Mouse (Mus musculus): Measurements from ENCODE around the gene Syt12. TPM values are rescaled to one million over a fixed set of nuclear protein-coding genes. Genes with fewer than 3 reads are reported as not detected.

Syt12 gene
- 20.5 TPM in 2 replicates for polyA plus RNA-seq (2012; rRNA removed)

- DNase-seq (ENCODE audit: extremely low spot score in 1 of 2, low spot score in 1 of 2), result peak in 1 of 2 experiments; percentile 75
These were observed at the start of gene Syt12 for GRCm38 (mm10) chr19:4477345-4478189. Syt12 (minus strand) TSS chr19:4477447.

- DNase-seq (ENCODE audit: extremely low spot score in 1 of 2, low spot score in 1 of 2), result no peak
These were observed 44.3 kb upstream of the Syt12 start for GRCm38 (mm10) chr19:4521426-4522050.

- no peak for DNase-seq (ENCODE audit: extremely low spot score in 1 of 2, low spot score in 1 of 2)
These were observed 40.2 kb upstream of the Syt12 start for GRCm38 (mm10) chr19:4517483-4517882.

- DNase-seq (ENCODE audit: extremely low spot score in 1 of 2, low spot score in 1 of 2), result no peak
These were observed 39.0 kb upstream of the Syt12 start for GRCm38 (mm10) chr19:4516288-4516687.

- DNase-seq (ENCODE audit: extremely low spot score in 1 of 2, low spot score in 1 of 2), result no peak
These were observed 38.5 kb upstream of the Syt12 start for GRCm38 (mm10) chr19:4515746-4516145.

- DNase-seq (ENCODE audit: extremely low spot score in 1 of 2, low spot score in 1 of 2), result no peak
These were observed 36.1 kb upstream of the Syt12 start for GRCm38 (mm10) chr19:4513236-4513858.

- DNase-seq (ENCODE audit: extremely low spot score in 1 of 2, low spot score in 1 of 2), result no peak
These were observed 34.0 kb upstream of the Syt12 start for GRCm38 (mm10) chr19:4511116-4511841.

- peak; percentile 98 to 99 for DNase-seq (ENCODE audit: extremely low spot score in 1 of 2, low spot score in 1 of 2)
These were observed 33.0 kb upstream of the Syt12 start, which contains the start of gene Pcx for GRCm38 (mm10) chr19:4509986-4510963. Pcx (plus strand) TSS chr19:4510472.

- DNase-seq (ENCODE audit: extremely low spot score in 1 of 2, low spot score in 1 of 2), result no peak
These were observed 30.5 kb upstream of the Syt12 start for GRCm38 (mm10) chr19:4507746-4508145.

GRCm38 (mm10) chr19:4504830-4505229, 27.6 kb upstream of the Syt12 start:
- DNase-seq (ENCODE audit: extremely low spot score in 1 of 2, low spot score in 1 of 2), result no peak

- DNase-seq (ENCODE audit: extremely low spot score in 1 of 2, low spot score in 1 of 2), result no peak
These were observed 25.5 kb upstream of the Syt12 start for GRCm38 (mm10) chr19:4502701-4503100.

- no peak for DNase-seq (ENCODE audit: extremely low spot score in 1 of 2, low spot score in 1 of 2)
These were observed 21.1 kb upstream of the Syt12 start, which contains the start of gene 2010003K11Rik for GRCm38 (mm10) chr19:4498062-4498933. 2010003K11Rik (minus strand) TSS chr19:4498583.

GRCm38 (mm10) chr19:4497263-4497973, 20.2 kb upstream of the Syt12 start:
- peak in 1 of 2 experiments; percentile 85 for DNase-seq (ENCODE audit: extremely low spot score in 1 of 2, low spot score in 1 of 2)

- DNase-seq (ENCODE audit: extremely low spot score in 1 of 2, low spot score in 1 of 2), result no peak
These were observed 19.5 kb upstream of the Syt12 start for GRCm38 (mm10) chr19:4496535-4497262.

- no peak for DNase-seq (ENCODE audit: extremely low spot score in 1 of 2, low spot score in 1 of 2)
These were observed 18.6 kb upstream of the Syt12 start for GRCm38 (mm10) chr19:4495814-4496213.

- no peak for DNase-seq (ENCODE audit: extremely low spot score in 1 of 2, low spot score in 1 of 2)
These were observed 17.5 kb upstream of the Syt12 start for GRCm38 (mm10) chr19:4494707-4495106.

Data from frontal cortex, adult 2 months (tissue).